Mouse (Mus musculus) olfactory bulb, adult 2 months (tissue): ENCODE data around the gene Coq7.

ENCODE experiments used
- CTCF ChIP-seq: fragments of 200-500 bp; IDR thresholded peaks from 2 replicates; pipeline ENCODE4 v1.5.1; 2012; ENCODE audit warnings: low read depth, mild to moderate bottlenecking, low read length, moderate library complexity; ENCODE audit not compliant: insufficient read depth
- POLR2A ChIP-seq: fragments of 200-500 bp; IDR thresholded peaks from 2 replicates; pipeline ENCODE4 v1.6.1; 2012; ENCODE audit warnings: mild to moderate bottlenecking, low read depth, low read length, moderate library complexity; ENCODE audit not compliant: insufficient read depth

- TF ChIP-seq CTCF, result no peak
- no peak for TF ChIP-seq POLR2A
Measured at GRCm38 (mm10) chr7:118482001-118482400, 51.2 kb downstream of the Coq7 start.
